Mouse (Mus musculus) ES-E14 (cell line): Measurements from ENCODE around the gene Selenop.

Experiments used
- CHD2 ChIP-seq: IDR thresholded peaks from 2 replicates; pipeline ENCODE4 v1.6.1; 2014; ENCODE audit warnings: mild to moderate bottlenecking, low read depth, low read length, inconsistent platforms
- ZC3H11A ChIP-seq: IDR thresholded peaks from 2 replicates; pipeline ENCODE4 v1.6.1; 2012; ENCODE audit warnings: low read depth, mild to moderate bottlenecking, inconsistent platforms, low read length, borderline replicate concordance
- ZNF384 ChIP-seq: IDR thresholded peaks from 2 replicates; pipeline ENCODE4 v1.6.1; 2012; ENCODE audit warnings: low read depth, low read length, inconsistent platforms

DNA sequence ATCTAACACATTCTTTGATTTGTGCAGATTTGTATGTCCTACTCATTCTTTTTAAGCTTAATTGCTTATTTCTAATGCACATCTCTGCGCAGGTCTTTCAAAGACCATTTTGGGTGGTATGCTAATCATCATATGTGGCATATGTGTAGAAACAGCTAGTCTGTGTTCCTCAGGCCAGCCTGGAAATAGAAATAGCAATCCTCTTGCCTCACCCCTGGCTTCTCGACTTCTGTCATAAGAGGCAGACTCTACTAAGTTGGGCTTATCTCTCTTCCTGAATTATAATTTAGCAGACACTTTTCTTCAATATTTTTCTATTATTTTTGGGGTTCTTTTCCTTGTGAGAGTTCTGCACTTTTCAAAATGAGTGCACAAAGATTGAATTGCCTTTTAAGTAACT, 17.7 kb upstream of the Selenop start:
- TF ChIP-seq ZC3H11A = no peak
- TF ChIP-seq ZNF384 = no peak
- no peak for TF ChIP-seq CHD2
